Mouse (Mus musculus): ENCODE data around the gene Disp3.

Disp3 gene

DNA sequence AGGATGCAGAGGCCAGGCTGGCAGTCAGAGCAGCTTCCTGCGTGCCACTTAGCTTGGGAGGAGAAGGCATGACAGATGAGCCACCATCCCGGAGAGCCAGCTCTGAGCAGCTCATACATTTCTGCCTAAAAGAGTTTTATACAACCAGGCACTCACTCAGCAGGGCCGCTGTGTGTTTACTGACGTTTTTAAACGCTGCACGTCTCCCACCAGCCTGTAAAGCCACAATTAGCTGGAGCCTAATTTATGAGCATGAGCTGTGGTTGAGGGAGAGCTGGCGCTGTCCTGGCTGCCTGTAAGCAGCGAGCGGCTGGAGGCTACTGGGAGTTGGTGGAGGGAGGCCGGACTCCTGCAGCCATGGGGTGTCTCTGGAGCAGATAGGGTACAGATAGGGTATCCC lies 69.5 kb downstream of the Disp3 start:
- no peak for DNase-seq (ENCODE audit: low read depth, low spot score)

DNA sequence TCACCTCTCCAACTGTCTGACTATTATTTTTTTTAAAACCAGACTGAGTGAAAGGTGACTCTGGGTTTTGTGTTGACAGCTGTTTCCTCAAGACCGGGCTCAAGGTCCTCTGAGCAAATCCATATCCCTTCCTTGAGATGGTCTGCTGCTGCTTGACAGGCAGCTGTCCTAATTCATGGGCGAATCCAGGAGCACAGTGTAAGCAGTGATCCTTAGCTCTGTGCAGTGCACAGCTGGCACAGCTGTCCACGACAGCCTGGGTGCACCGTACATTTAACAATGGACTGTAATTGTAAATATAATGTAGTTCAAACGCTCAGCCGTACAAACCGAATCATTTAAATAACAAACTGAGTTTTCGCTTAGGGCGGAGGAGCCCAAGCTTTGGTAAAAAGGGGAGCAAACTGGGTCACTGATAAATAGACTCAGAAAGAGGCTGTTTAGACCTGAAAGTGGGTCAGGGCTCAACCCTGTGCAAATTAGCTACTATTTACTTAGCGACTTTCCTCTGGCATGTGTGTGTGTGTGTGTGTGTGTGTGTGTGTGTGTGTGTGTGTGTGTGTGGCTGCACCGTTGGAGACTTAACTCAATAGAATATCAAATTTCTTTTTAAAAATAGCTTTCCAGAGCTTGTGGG lies 72.4 kb downstream of the Disp3 start:
- no peak for DNase-seq (ENCODE audit: low read depth, low spot score)

DNA sequence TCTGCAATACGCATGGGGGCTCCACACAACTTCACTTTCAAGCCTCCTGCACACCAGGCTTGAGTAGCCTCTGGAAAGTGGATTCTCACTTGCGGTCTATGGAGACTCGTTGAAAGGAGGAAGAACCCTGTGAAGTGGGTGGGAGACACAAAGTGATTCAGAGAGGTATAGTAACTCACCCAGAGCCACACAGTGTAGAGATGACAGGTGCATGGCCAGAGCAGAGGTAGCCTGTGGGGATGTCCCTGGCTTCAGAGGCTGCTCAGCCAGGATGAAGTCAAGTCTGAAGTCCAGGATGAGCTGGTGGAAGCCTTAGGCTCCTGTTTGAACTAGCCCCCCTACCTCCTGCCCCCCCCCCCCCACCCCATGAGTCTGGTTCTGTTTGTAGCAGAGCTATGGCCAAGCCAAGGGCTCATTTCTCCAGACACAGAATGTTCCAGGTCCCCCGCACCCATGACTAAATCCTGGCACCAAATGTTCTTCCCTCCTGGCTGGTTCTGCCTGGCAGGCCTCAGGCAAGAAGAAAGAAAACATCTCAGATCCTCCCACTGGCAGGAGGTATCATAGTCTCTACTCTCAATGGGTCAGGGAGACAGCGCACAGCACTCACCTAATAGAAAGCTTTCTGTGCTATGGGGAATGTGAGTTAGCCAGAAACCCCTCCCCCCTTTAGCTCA lies 73.2 kb downstream of the Disp3 start:
- DNase-seq (ENCODE audit: low read depth, low spot score) = no peak

DNA sequence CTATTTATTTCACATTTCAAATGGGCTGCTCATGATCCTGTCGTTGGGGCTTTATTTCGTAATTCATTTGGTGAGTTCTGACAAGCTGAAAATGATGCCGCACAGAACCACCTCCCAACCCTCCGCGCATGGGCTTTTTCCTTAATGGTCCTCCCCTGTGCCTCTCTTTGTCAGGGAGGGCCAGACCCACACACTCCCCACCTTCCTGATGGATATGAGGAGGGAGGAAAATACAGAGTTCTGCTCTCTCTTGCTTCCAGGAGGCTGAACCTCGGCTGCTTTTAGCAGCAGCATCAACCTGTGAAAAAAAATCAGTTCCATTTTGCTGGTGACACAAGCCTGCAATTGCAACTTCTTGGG lies 82.9 kb downstream of the Disp3 start:
- DNase-seq (ENCODE audit: low read depth, low spot score) = no peak

DNA sequence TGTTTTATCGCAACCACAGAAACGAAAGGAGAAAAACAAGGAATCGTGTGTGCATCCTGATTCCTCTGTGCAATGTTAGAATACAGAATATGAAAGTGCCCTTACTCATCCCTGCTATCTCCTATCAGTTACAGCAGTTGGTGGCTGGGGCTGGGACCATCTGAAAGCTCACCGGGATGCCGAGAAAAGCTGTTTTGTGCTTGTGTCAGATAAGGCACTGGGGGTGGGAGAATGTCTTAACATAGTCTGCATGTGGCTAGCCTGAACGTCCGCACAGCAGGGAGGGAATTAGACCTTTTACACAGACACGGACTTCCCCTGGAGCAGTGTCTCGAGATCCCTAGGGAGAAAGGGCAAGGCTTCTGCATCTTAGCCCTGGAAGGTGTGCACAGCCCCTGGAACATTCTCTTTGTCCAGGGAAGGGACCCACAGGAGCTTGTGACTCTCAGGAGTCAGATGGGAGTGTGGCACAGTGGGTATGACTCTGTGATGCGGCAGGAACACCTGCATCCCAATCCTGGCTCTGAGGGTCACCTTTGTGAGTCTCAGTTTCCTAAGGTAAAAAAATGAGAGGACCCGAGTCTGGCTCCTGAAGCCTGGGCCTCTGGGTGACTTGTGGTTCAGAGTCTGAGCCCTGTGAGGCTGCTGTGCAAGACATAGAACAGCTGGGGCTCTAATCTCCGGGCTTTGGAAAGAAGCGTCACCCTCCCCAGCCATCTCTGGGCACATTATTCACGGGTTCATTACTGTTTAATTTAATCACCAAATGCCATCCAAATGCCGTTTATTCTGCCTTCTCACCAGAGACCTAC lies 83.5 kb downstream of the Disp3 start:
- DNase-seq (ENCODE audit: low read depth, low spot score) = no peak

DNA sequence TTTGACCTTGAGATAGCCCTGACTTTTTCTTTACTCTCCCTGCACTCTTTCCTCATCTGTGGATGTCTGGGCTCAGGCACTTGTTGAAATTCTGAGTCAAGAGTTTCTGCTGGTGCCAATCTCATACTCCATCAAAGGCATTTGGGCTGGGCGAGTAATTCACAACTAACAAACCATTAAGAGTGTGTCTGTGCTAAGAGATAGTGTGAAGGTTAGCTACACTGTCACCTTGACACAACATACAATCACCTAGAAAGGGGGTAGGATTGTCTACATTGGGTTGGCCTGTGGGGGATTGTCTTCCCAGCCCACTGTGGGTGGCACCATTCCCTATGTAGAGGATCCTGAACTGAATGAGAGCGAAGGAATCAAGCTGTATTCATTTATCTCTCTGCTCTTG lies 84.2 kb downstream of the Disp3 start:
- no peak for DNase-seq (ENCODE audit: low read depth, low spot score)

DNA sequence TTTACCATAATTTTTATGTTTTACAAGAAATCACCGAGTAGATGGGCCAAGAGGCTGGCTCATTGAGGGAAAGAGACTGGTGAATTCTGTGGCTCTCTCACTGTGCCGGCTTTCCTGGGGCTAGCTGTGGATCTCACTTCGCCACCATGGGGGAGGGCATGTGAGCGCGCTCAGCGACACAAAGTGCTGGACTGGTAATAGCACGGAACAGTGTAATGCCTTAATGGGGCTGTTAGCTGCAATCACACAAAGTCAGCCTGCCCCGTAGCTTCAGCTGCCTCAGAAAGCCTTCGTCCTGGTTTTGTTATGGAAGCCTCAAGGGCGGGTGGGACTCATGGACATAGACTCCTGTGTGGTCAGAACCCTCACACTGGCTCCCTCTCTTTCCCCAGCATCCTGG lies 89.0 kb downstream of the Disp3 start:
- DNase-seq (ENCODE audit: low read depth, low spot score) = no peak

DNA sequence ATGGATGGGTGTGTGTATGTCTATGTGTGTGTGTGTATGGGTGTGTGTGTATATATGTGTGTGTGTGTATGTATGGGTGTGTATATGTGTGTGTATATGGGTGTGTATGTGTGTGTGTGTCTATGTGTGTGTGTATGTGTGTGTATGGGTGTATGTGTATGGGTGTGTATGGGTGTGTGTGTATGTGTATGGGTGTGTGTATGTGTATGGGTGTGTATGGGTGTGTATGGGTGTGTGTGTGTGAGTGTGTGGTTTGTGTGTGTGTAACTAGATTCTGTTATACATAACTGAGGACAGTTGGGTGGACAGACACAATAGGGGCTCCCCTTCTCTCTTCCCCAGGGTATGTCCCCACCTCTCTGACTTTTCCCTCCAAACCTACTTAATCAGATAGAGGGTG lies 93.4 kb downstream of the Disp3 start:
- no peak for DNase-seq (ENCODE audit: low read depth, low spot score)

DNA sequence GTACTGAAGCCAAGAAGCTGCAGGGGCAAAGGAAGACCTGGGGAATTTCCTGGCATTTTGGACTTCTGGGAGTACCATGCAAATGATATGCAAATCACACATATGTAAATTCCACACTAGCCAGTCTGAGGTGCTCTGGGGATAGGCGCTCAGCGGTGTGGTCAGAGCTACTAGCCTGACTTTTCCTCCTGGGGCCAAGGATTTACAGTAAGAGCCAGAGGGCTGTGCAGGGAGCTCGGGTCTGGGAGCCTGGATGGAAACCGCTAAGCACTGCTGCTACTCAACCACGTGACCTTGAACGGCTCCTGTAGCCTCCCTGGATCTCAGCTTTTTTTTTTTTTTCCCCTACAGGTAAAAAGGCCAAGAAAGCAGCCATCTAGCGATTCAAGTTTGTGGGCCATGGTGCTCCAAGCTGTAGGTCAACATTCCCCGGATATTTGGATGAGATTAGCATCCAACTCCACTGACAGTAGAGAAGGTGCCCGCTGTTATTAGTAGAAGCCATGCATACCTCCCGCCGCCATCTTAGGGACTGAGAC lies 95.0 kb downstream of the Disp3 start:
- DNase-seq (ENCODE audit: low read depth, low spot score) = no peak
